Mouse (Mus musculus): ENCODE measurements around the gene Gpr146. TPM values are rescaled to one million over a fixed set of nuclear protein-coding genes. Genes with fewer than 3 reads are reported as not detected.

Gene Gpr146
- polyA plus RNA-seq, 1 experiment from 2014 or later = 13.4 TPM

DNA sequence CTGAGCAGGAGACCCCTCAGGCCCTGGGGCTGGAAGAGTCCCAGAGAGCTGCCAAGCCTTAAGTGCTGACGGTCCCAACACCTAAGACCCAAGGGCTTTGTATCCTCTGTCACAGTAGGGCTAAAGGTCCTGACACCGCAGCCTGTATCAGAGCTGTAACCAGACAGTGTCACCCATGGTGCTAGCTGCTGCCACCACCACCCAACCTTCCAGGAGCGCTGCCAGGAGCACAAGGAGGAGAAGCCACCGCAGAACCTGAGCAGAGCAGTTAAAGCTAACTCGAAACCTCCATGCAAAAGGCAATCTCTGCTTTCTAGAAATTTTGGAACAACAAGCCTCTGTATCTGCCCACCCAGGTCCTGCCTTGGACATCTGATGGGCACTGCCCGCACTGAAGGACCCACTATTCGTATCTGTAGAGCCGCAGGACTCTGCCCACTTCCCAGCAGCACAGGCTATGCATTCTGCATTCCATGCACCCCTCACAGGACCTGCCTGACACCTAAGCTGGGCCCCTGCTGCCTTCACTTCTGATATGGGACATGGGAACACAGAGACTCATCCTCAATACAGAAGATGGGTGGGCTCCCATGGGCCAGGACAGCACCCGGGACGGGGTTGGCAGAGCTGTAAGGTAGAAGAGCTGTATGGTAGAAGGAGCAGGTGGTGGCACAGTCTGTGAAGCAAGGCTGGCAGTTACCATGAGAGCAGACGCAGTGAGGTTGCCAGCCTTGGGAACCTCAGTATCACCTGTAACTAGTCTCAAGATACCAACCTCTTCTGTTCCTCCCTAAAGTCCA is 63.6 kb downstream of the Gpr146 start:
- Histone ChIP-seq H3K9ac (ENCODE audit: low read depth, low read length) (no peak overlapping the region), H3K27me3 (replicated peaks; ENCODE audit: control insufficient read depth, insufficient read depth, low read length) (no peaks in the 10 kb centered on the region), H3K4me2 (no peak overlapping the region), H3K9me3 (ENCODE audit: control insufficient read depth, low read length) (no peaks in the 10 kb centered on the region), H3K4me1 (replicated peaks; ENCODE audit: control insufficient read depth, insufficient read depth, low read length) (0 out of 2 replicates have a peak, but pooled peaks cover under 1% of the 10 kb centered on the region), H3K27ac (ENCODE audit: low read depth, low read length) (no peak overlapping the region), H3K4me3 (ENCODE audit: low read depth, low read length) (no peak overlapping the region), H3K36me3 (ENCODE audit: control insufficient read depth, insufficient read depth, low read length) (no peaks in the 10 kb centered on the region)
- ATAC-seq (replicated peaks; ENCODE audit: low FRiP score) = no peak
- DNase-seq (ENCODE audit: low spot score) = no peak
- 94% methylated on average over 11 of the region's 11 CpGs for WGBS

DNA sequence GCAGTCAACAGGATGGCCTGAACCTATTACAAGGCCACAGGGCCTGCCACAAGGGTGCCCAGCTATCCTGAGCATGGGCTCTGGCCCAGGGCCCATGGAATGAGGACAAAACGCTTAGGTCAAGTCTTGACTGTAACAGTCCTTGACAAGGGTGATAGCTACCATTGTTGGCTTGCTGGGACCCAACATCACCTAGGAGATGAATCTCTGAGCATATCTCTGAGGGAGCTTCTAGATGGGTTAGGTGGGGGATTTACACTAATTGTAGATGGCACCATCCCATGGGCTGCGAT is 64.2 kb downstream of the Gpr146 start:
- Histone ChIP-seq H3K27ac (ENCODE audit: low read depth, low read length) (no peak overlapping the region), H3K9ac (ENCODE audit: low read depth, low read length) (no peak overlapping the region), H3K36me3 (ENCODE audit: control insufficient read depth, insufficient read depth, low read length) (no peaks in the 10 kb centered on the region), H3K4me2 (no peak overlapping the region), H3K4me1 (replicated peaks; ENCODE audit: control insufficient read depth, insufficient read depth, low read length) (0 out of 2 replicates have a peak, but pooled peaks cover 3% of the 10 kb centered on the region), H3K4me3 (ENCODE audit: low read depth, low read length) (no peak overlapping the region), H3K9me3 (ENCODE audit: control insufficient read depth, low read length) (no peaks in the 10 kb centered on the region), H3K27me3 (replicated peaks; ENCODE audit: control insufficient read depth, insufficient read depth, low read length) (no peaks in the 10 kb centered on the region)
- 89% methylated on average over 2 of the region's 2 CpGs for WGBS
- DNase-seq (ENCODE audit: low spot score) (no peak), ATAC-seq (replicated peaks; ENCODE audit: low FRiP score) (no peak)

- no peak for ATAC-seq (replicated peaks; ENCODE audit: low FRiP score)
- WGBS = 91% methylated on average over 12 of the region's 12 CpGs
These were observed 64.9 kb downstream of the Gpr146 start for GRCm38 (mm10) chr5:139442428-139442827.

GRCm38 (mm10) chr5:139442962-139443361 is 65.5 kb downstream of the Gpr146 start:
- 79% methylated on average over 4 of the region's 4 CpGs for WGBS
- H3K27ac ChIP-seq (ENCODE audit: low read depth, low read length) = no peak overlapping the region
- H3K9me3 ChIP-seq (ENCODE audit: control insufficient read depth, low read length) = no peaks in the 10 kb centered on the region
- peaks cover 3% of the 10 kb centered on the region; the same call in 1 of the 2 replicates for H3K4me1 ChIP-seq (replicated peaks; ENCODE audit: control insufficient read depth, insufficient read depth, low read length)
- no peaks in the 10 kb centered on the region for H3K36me3 ChIP-seq (ENCODE audit: control insufficient read depth, insufficient read depth, low read length)
- no peak overlapping the region for H3K9ac ChIP-seq (ENCODE audit: low read depth, low read length)
- no peak overlapping the region for H3K4me3 ChIP-seq (ENCODE audit: low read depth, low read length)
- DNase-seq (ENCODE audit: low spot score) (no peak), ATAC-seq (replicated peaks; ENCODE audit: low FRiP score) (no peak)
- no peak overlapping the region for H3K4me2 ChIP-seq
- no peaks in the 10 kb centered on the region for H3K27me3 ChIP-seq (replicated peaks; ENCODE audit: control insufficient read depth, insufficient read depth, low read length)

More at GRCm38 (mm10) chr5:139442428-139442827, 64.9 kb downstream of the Gpr146 start:
- no peaks in the 10 kb centered on the region for H3K9me3 ChIP-seq (ENCODE audit: control insufficient read depth, low read length)
- H3K36me3 ChIP-seq (ENCODE audit: control insufficient read depth, insufficient read depth, low read length) = no peaks in the 10 kb centered on the region
- H3K4me3 ChIP-seq (ENCODE audit: low read depth, low read length) = no peak overlapping the region
- no peak overlapping the region for H3K9ac ChIP-seq (ENCODE audit: low read depth, low read length)
- no peak overlapping the region for H3K4me2 ChIP-seq
- 0 out of 2 replicates have a peak, but pooled peaks cover 3% of the 10 kb centered on the region for H3K4me1 ChIP-seq (replicated peaks; ENCODE audit: control insufficient read depth, insufficient read depth, low read length)
- H3K27ac ChIP-seq (ENCODE audit: low read depth, low read length) = no peak overlapping the region
- H3K27me3 ChIP-seq (replicated peaks; ENCODE audit: control insufficient read depth, insufficient read depth, low read length) = no peaks in the 10 kb centered on the region
- DNase-seq (ENCODE audit: low spot score) = no peak

DNA sequence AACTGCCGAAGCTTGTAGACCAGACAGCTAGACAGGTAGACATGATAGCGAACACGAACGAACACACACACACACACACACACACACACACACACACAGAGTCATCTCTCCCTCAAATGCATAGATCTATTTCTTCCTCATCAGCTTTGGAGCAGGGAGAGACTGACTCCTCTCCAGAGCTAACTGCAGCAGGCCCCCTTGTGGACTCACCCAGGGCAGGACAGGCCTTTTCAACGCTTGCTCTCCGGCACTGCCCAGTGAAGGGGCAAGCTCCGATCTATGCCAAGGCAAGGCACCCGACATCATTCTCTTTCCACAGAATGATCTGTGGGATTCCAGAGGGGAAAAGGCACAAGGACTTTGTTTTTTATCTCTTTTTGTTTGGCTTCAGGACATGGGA is 67.8 kb downstream of the Gpr146 start:
- Histone ChIP-seq H3K27me3 (replicated peaks; ENCODE audit: control insufficient read depth, insufficient read depth, low read length) (no peaks in the 10 kb centered on the region), H3K4me1 (replicated peaks; ENCODE audit: control insufficient read depth, insufficient read depth, low read length) (peaks cover 14% of the 10 kb centered on the region), H3K4me2 (no peak overlapping the region), H3K36me3 (ENCODE audit: control insufficient read depth, insufficient read depth, low read length) (no peaks in the 10 kb centered on the region), H3K9me3 (ENCODE audit: control insufficient read depth, low read length) (no peaks in the 10 kb centered on the region), H3K4me3 (ENCODE audit: low read depth, low read length) (no peak overlapping the region), H3K27ac (ENCODE audit: low read depth, low read length) (no peak overlapping the region), H3K9ac (ENCODE audit: low read depth, low read length) (no peak overlapping the region)
- no peak for ATAC-seq (replicated peaks; ENCODE audit: low FRiP score)
- no peak for DNase-seq (ENCODE audit: low spot score)
- 86% methylated on average over 8 of the region's 8 CpGs for WGBS

MicroRNAs within 50 kb of the gene (microRNA counts, 519-probe panel; counts per million panel counts)
- microRNA mmu-miR-339-3p (not detected), microRNA mmu-miR-339-5p (not detected)

Small RNAs within 50 kb of the gene (microRNA-seq; reads per million reads assigned to microRNA genes)
- gene Mir339 (ENCODE audit: borderline number of aligned reads) = 927 reads per million, percentile 71 among the genes with 10 or more reads in this experiment

Other genes starting within 250 kb of the Gpr146 start
- gene Prkar1b, start 227.7 kb upstream of the Gpr146 start, polyA plus RNA-seq (2014; fragmentation: Nextera tagmentation; extraction: Ambion mirVana) = 5.3 and 6.9 TPM in 2 replicates
- 17.1 and 17.6 TPM in 2 replicates for gene Dnaaf5, start 227.5 kb upstream of the Gpr146 start, polyA plus RNA-seq (2014; fragmentation: Nextera tagmentation; extraction: Ambion mirVana)
- gene Sun1, start 177.1 kb upstream of the Gpr146 start, polyA plus RNA-seq (2014; fragmentation: Nextera tagmentation; extraction: Ambion mirVana) = 46.0 and 50.4 TPM in 2 replicates
- 208 and 209 TPM in 2 replicates for gene Get4, start 125.4 kb upstream of the Gpr146 start, polyA plus RNA-seq (2014; fragmentation: Nextera tagmentation; extraction: Ambion mirVana)
- gene Adap1, start 52.1 kb upstream of the Gpr146 start, polyA plus RNA-seq (2014; fragmentation: Nextera tagmentation; extraction: Ambion mirVana) = 7.2 and 8.1 TPM in 2 replicates
- gene Cox19, start 26.3 kb upstream of the Gpr146 start, polyA plus RNA-seq (2014; fragmentation: Nextera tagmentation; extraction: Ambion mirVana) = 98.1 and 103 TPM in 2 replicates
- not detected in 2 replicates for gene Cyp2w1, start 25.1 kb upstream of the Gpr146 start, polyA plus RNA-seq (2014; fragmentation: Nextera tagmentation; extraction: Ambion mirVana)
- 1.5 and 1.6 TPM in 2 replicates for gene C130050O18Rik, start 27.6 kb downstream of the Gpr146 start, polyA plus RNA-seq (2014; fragmentation: Nextera tagmentation; extraction: Ambion mirVana)
- 0.38 and 0.58 TPM in 2 replicates for gene Gper1, start 45.5 kb downstream of the Gpr146 start, polyA plus RNA-seq (2014; fragmentation: Nextera tagmentation; extraction: Ambion mirVana)
- gene 3110082I17Rik, start 82.8 kb downstream of the Gpr146 start, polyA plus RNA-seq (2014; fragmentation: Nextera tagmentation; extraction: Ambion mirVana) = 49.4 and 52.0 TPM in 2 replicates
- gene Zfand2a, start 106.9 kb downstream of the Gpr146 start, polyA plus RNA-seq (2014; fragmentation: Nextera tagmentation; extraction: Ambion mirVana) = 4.6 and 5.7 TPM in 2 replicates
- not detected in 2 replicates for gene Uncx, start 165.8 kb downstream of the Gpr146 start, polyA plus RNA-seq (2014; fragmentation: Nextera tagmentation; extraction: Ambion mirVana)